Mouse (Mus musculus) hematopoietic stem cell, adult 5-6 weeks (primary cell): ENCODE measurements around the gene Tex264. TPM values are rescaled to one million over a fixed set of nuclear protein-coding genes. Genes with fewer than 3 reads are reported as not detected.

Source experiments
- ATAC-seq, 2 experiments: fragments of 125-278 bp in 1 of 2; replicated peaks in 1 of 2; 2 replicates each; pipeline ENCODE4 v1.8.0; 2016 to 2017; ENCODE audit warnings: inconsistent platforms in 2 of 2, mild to moderate bottlenecking in 2 of 2, moderate number of reproducible peaks in 2 of 2, low read depth in 1 of 2, moderate TSS enrichment in 1 of 2; ENCODE audit not compliant: low FRiP score in 2 of 2, poor library complexity in 2 of 2, severe bottlenecking in 2 of 2, insufficient read depth in 1 of 2, low TSS enrichment in 1 of 2
- total RNA-seq: library from RNA; stranded (forward); fragments of 172-1452, 232-1000 nt; gene quantifications from 2 replicates; pipeline ENCODE4 v1.2.3, GENCODE M21; 2017

The Tex264 gene
- total RNA-seq, result 13.9 and 27.9 TPM in 2 replicates

GRCm38 (mm10) chr9:106685249-106686101 is at the start of gene Tex264:
Gene Tex264, minus strand, starts transcription at chr9:106685927.
- ATAC-seq, result peak; percentile 40 to 67

- no peak for ATAC-seq
Measured at GRCm38 (mm10) chr9:106733690-106734089, 48.0 kb upstream of the Tex264 start.

GRCm38 (mm10) chr9:106729416-106729815 is 43.7 kb upstream of the Tex264 start:
- no peak for ATAC-seq

- no peak for ATAC-seq
Measured at GRCm38 (mm10) chr9:106726891-106727290, 41.2 kb upstream of the Tex264 start.

DNA sequence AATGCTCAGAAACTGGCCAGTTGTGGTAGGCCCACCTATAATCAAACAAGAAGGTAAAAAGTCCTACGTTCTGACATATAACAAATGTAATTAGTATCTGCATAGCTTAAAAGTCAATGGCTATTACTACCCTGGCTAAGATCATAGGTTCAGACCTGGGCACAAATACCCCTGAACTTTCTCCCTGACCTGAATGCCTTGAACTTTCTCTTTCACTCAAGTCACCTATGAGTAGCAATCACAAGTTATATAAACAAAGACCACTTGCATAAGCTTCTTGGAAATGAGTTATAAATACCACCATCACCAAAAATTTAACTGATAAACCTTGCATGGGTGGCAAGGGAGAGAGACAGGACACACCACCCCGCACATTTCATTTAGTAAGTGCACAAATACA is 39.7 kb upstream of the Tex264 start:
- no peak for ATAC-seq

DNA sequence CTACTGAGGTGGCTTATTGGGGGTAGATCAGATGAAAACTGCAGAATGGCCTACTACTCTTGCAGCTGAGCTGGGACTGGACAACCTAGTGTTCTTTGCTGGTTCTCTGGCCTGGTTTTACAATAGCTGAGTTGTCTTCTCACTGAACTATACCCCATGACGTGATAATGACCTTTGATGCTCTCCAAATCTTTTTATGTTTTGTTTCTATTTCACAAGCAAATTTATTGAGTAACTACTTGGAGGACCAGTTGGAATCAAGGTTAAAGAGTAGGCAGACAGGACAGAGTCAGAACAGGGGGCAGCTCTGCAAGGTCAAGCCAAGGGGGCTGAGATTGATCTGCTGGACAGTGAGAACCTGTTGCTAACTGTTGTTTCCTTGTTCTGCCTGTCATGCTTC is 39.1 kb upstream of the Tex264 start:
- ATAC-seq, result no peak

DNA sequence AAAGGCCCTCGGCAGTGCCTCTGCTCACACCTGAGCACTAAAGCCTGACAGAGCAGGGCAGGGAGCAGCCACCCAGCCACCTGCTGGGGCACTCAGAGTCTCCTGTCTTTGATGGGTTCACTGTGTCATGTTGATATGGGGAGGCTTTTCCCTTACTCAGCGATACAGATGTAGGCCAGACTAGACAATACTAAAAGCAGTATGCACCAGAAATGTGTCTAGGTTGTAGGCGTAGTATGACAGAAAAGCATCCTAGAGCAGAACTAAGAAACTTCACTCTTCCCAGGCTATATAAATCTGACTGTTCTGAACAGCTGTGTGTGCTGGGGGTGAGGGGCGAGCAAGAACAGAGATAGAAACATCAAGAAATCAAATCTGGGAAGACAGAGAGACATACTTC is 31.0 kb upstream of the Tex264 start:
- no peak for ATAC-seq

- no peak for ATAC-seq
Measured at GRCm38 (mm10) chr9:106716232-106716631, 30.5 kb upstream of the Tex264 start.

GRCm38 (mm10) chr9:106712470-106712869 is 26.7 kb upstream of the Tex264 start:
- no peak for ATAC-seq

GRCm38 (mm10) chr9:106692973-106693481 is 7.3 kb upstream of the Tex264 start:
- no peak for ATAC-seq

DNA sequence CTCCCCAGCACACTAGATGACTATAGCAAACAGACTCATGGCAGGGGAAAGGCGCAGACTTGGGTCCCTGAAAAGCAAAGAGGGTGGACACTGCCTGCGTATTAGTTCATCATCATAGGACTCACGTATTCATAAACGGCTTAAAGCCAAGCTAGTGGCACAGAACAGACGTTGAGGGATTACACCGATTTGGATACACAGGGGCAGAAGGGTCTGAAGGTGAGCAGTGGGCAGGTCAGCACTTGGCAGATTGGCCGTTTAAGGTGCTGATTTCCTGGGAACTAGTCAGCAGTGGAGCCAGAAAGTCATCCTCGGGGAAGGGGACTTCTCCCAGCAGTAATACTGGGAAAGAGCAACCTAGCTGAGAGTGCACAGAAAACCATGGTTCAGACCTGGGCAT is 3.1 kb upstream of the Tex264 start:
- no peak for ATAC-seq

DNA sequence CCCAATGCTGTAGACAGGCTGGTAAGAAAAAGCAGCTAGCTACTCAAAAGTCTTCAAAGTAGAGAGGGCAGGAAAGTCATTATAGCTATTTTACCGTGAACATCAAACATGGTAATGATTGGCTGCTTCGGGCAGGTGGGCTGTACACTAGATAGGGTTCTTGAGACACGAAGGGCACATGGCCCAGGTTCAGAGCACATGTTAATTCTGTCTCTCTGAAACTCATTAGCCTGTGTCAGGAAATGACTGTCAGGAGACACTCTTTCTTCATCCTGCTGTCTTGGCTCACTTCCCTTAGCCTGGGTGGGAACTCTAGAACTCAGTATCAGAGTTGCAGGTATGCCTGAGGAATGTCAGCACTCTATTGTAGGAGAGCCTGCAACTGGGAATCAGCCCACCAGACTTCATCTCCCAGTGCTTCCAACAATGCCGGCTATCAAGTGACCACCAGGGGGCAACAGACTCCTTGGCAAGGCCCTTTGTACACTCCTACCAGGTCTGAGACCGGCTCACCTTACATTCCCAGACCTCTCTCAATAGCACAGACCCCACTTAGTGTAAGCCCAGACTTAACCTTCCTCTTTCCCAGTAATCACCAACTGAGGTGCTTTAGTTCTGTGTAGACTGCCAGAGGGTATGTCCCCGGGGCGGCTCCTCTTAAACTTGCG is 1.4 kb upstream of the Tex264 start:
- ATAC-seq, result peak; percentile 59 to 72

GRCm38 (mm10) chr9:106684918-106685248 is 844 bp downstream of the Tex264 start:
- peak in 1 of 2 experiments; percentile 21; a peak in 2 of 4 replicates for ATAC-seq

- ATAC-seq, result no peak
Measured at GRCm38 (mm10) chr9:106684093-106684872, 1.4 kb downstream of the Tex264 start.

DNA sequence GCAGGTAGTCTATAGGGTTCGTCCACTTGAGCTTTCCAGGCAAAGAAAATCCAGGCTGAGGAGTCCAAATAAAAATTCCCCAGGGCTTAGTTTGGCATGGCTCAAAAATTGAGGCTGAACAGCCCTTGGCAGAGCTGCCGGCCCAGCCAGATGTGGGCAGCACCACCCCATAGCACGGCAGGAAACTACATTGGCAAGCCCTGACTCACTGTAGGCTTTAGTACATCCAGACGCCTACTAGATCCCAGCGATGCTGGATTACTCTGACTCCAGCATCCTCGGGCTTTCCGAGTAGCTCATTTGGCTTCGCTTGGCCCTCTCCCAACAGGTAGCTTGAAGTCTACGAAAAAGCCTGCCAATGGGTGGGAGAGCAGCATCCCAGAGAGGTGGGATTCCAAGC is 4.7 kb downstream of the Tex264 start:
- no peak for ATAC-seq

- no peak for ATAC-seq
Measured at GRCm38 (mm10) chr9:106678242-106678641, 7.5 kb downstream of the Tex264 start.

- ATAC-seq, result no peak
Measured at GRCm38 (mm10) chr9:106677702-106678101, 8.0 kb downstream of the Tex264 start.

- ATAC-seq, result no peak
Measured at GRCm38 (mm10) chr9:106676571-106676970, 9.2 kb downstream of the Tex264 start.
